Mouse (Mus musculus) brain, embryonic 14.5 days (tissue): ENCODE measurements at regions not wholly inside any gene's neighbourhood (a gene's known extent, or its start where the extent isn't known, plus 50 kb on each side); places are given as distances from the start of the nearest gene placed in this dataset.

Experiments
- CTCF ChIP-seq: fragments of 200-500 bp; IDR thresholded peaks from 2 replicates; pipeline ENCODE4 v1.5.1; 2012; ENCODE audit warnings: inconsistent platforms, mild to moderate bottlenecking, moderate library complexity, borderline replicate concordance; ENCODE audit not compliant: insufficient read depth, insufficient read length; ENCODE audit errors: extremely low read depth
- POLR2A ChIP-seq: fragments of 200-500 bp; IDR thresholded peaks from 2 replicates; pipeline ENCODE4 v1.6.1; 2012; ENCODE audit warnings: mild to moderate bottlenecking, inconsistent platforms, borderline replicate concordance; ENCODE audit not compliant: poor library complexity, insufficient read depth, insufficient read length, severe bottlenecking; ENCODE audit errors: extremely low read depth

DNA sequence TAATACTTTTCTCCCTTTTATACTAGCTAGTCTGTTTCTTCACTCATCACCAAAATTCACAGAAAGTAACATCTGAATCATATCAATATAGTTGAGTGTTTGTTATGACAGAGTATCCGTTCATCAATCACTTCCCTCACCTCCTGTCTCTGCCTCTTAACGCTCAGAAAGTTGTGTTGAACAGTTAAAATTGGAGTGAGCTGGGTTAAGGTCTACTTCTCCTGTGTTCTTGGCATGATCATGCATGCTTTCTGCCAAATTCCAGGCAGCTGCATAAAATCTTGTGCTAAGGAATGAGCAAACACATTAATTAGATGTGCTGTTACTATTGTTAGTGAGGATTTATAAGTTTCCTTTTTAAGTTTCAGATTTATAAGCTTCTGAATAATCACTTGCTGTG is 79.9 kb downstream of the Cldn1 start:
- TF ChIP-seq POLR2A: no peak
- no peak for TF ChIP-seq CTCF
